Mouse (Mus musculus) CH12.LX (cell line): Measurements from ENCODE around the gene Thg1l.

Source experiments
- CTCF ChIP-seq, 2 experiments: IDR thresholded peaks in 1 of 2; conservative IDR thresholded peaks in 1 of 2; 2 replicates each; pipeline ENCODE4 v1.5.1; 2011 to 2012; ENCODE audit warnings: low read depth in 2 of 2, low read length in 2 of 2, improper control_type of control experiment in 1 of 2, inconsistent platforms in 1 of 2, mild to moderate bottlenecking in 1 of 2, moderate library complexity in 1 of 2
- E2F4 ChIP-seq: IDR thresholded peaks from 2 replicates; pipeline ENCODE4 v1.6.1; 2011; ENCODE audit warnings: low read depth, low read length, improper control_type of control experiment; ENCODE audit not compliant: insufficient replicate concordance
- MAFK ChIP-seq: IDR thresholded peaks from 2 replicates; pipeline ENCODE4 v1.6.1; 2011; ENCODE audit warnings: low read length, improper control_type of control experiment; ENCODE audit not compliant: insufficient replicate concordance
- MYC ChIP-seq: IDR thresholded peaks from 2 replicates; pipeline ENCODE4 v1.6.1; 2011; ENCODE audit warnings: low read depth, mild to moderate bottlenecking, improper control_type of control experiment, low read length
- POLR2A ChIP-seq: IDR thresholded peaks from 2 replicates; pipeline ENCODE4 v1.6.1; 2011; ENCODE audit warnings: low read depth, mild to moderate bottlenecking, improper control_type of control experiment, low read length
- TCF12 ChIP-seq: IDR thresholded peaks from 2 replicates; pipeline ENCODE4 v1.6.1; 2014; ENCODE audit warnings: low read depth, mild to moderate bottlenecking, inconsistent platforms, low read length, improper control_type of control experiment
- ZNF384 ChIP-seq: IDR thresholded peaks from 2 replicates; pipeline ENCODE4 v1.6.1; 2012; ENCODE audit warnings: low read depth, low read length, improper control_type of control experiment, inconsistent platforms

GRCm38 (mm10) chr11:45991604-45992003 is 36.3 kb upstream of the Thg1l start:
- TF ChIP-seq E2F4, result no peak
- TF ChIP-seq MAFK, result no peak
- no peak for TF ChIP-seq ZNF384
- no peak for TF ChIP-seq POLR2A
- TF ChIP-seq CTCF (conservative IDR thresholded peaks at IDR 0.05 in 1 of 2, IDR thresholded peaks at IDR 0.05 in 1 of 2; ENCODE audit: low read depth in 2 of 2, low read length in 2 of 2), result no peak
- TF ChIP-seq TCF12, result no peak
- TF ChIP-seq MYC, result no peak
